Mouse (Mus musculus) monocyte, adult 59 days (primary cell): ENCODE data around the gene Tnrc6b. TPM values are rescaled to one million over a fixed set of nuclear protein-coding genes. Genes with fewer than 3 reads are reported as not detected.

Experiments
- total RNA-seq, 2 experiments: library from RNA; stranded (reverse); gene quantifications; one replicate each; pipeline ENCODE4 v1.2.4; 2023

Tnrc6b gene
- 100 to 1,000 TPM; 104 to 113 TPM for total RNA-seq

GRCm38 (mm10) chr15:80710608-80711363 is at the start of gene Tnrc6b:
Gene Tnrc6b, plus strand, starts transcription at chr15:80711313.

GRCm38 (mm10) chr15:80671295-80672252 is 39.5 kb upstream of the Tnrc6b start, which contains the start of gene Fam83f:
Gene Fam83f, plus strand, starts transcription at chr15:80671847.

GRCm38 (mm10) chr15:80948145-80949135 is 237.3 kb downstream of the Tnrc6b start, which contains the start of gene Adsl:
Gene Adsl, plus strand, starts transcription at chr15:80948490.

GRCm38 (mm10) chr15:80977620-80978334 is 266.7 kb downstream of the Tnrc6b start, which contains the start of gene Sgsm3:
Gene Sgsm3, plus strand, starts transcription at chr15:80977765.

Other genes with a start within 250 kb of the Tnrc6b start
- gene Enthd1, start 146.2 kb upstream of the Tnrc6b start, total RNA-seq = not detected
- gene Grap2, start 138.7 kb upstream of the Tnrc6b start, total RNA-seq = 10 to 100 TPM; 12.6 to 18.4 TPM
- 1 to 10 TPM; 2.7 to 5.3 TPM for gene Fam83f, start 39.5 kb upstream of the Tnrc6b start, total RNA-seq
- 10 to 100 TPM; 22.1 to 29.7 TPM for gene Adsl, start 237.2 kb downstream of the Tnrc6b start, total RNA-seq